Mouse (Mus musculus) CH12.LX (cell line): Measurements from ENCODE around the gene Cic.

Experiments used
- CTCF ChIP-seq, 2 experiments: IDR thresholded peaks in 1 of 2; conservative IDR thresholded peaks in 1 of 2; 2 replicates each; pipeline ENCODE4 v1.5.1; 2011 to 2012; ENCODE audit warnings: low read depth in 2 of 2, low read length in 2 of 2, improper control_type of control experiment in 1 of 2, inconsistent platforms in 1 of 2, mild to moderate bottlenecking in 1 of 2, moderate library complexity in 1 of 2
- ELF1 ChIP-seq: IDR thresholded peaks from 2 replicates; pipeline ENCODE4 v1.6.1; 2014; ENCODE audit warnings: low read depth, mild to moderate bottlenecking, inconsistent platforms, low read length, improper control_type of control experiment
- KAT2A ChIP-seq: IDR thresholded peaks from 2 replicates; pipeline ENCODE4 v1.6.1; 2012; ENCODE audit warnings: low read length, improper control_type of control experiment, inconsistent platforms; ENCODE audit not compliant: insufficient replicate concordance
- MAZ ChIP-seq: IDR thresholded peaks from 2 replicates; pipeline ENCODE4 v1.6.1; 2012; ENCODE audit warnings: low read depth, mild to moderate bottlenecking, inconsistent platforms, low read length, improper control_type of control experiment, moderate library complexity
- POLR2A ChIP-seq: IDR thresholded peaks from 2 replicates; pipeline ENCODE4 v1.6.1; 2011; ENCODE audit warnings: low read depth, mild to moderate bottlenecking, improper control_type of control experiment, low read length
- RAD21 ChIP-seq: IDR thresholded peaks from 2 replicates; pipeline ENCODE4 v1.6.1; 2011; ENCODE audit warnings: low read depth, mild to moderate bottlenecking, low read length, improper control_type of control experiment, moderate library complexity
- SIN3A ChIP-seq: IDR thresholded peaks from 2 replicates; pipeline ENCODE4 v1.6.1; 2012; ENCODE audit warnings: low read length, improper control_type of control experiment, inconsistent platforms
- TCF12 ChIP-seq: IDR thresholded peaks from 2 replicates; pipeline ENCODE4 v1.6.1; 2014; ENCODE audit warnings: low read depth, mild to moderate bottlenecking, inconsistent platforms, low read length, improper control_type of control experiment
- USF1 ChIP-seq: IDR thresholded peaks from 2 replicates; pipeline ENCODE4 v1.6.1; 2014; ENCODE audit warnings: low read depth, mild to moderate bottlenecking, inconsistent platforms, low read length, improper control_type of control experiment
- ZMIZ1 ChIP-seq: IDR thresholded peaks from 2 replicates; pipeline ENCODE4 v1.6.1; 2012; ENCODE audit warnings: low read depth, mild to moderate bottlenecking, inconsistent platforms, low read length, improper control_type of control experiment

DNA sequence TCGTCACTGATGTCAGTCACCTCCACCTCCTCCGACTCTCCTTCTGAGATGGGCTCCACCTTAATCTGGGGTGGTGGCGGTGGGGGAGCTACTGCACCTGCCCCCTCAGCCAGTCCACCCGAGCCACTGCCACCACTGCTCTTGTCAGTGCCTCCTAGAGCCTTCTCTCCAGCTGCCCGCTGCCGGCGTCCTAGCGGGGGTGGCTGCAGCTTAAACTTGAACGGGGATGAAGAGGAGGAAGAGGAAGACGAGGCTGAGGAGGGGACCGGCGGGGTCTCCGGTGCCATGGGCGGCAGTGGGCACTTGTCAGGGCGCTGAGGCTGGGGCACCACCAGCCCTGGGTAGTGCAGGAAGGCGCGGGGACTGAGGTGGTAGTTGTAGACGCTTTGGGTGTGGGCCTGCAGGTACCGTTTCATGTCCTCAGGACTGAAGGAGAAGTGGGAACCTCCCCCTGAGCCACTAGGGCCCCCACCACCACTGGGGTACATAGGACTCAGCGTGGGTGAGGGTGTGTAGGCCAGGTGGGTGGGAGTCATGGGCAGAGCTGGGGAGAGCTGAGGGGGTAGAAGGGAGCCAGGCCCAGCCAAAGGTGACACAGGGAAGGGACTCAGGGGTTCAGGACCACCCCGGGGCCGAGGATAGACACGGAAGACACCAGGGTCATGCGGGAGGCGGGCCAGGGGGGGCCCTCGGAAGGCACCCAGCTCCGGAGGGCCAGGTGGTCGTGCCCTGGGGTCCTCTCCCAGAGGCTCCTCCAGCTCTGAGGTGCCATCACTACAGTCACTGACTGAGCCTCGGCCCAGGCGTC, 22.7 kb upstream of the Cic start:
- TF ChIP-seq POLR2A (no peak), ELF1 (no peak), CTCF (conservative IDR thresholded peaks at IDR 0.05 in 1 of 2, IDR thresholded peaks at IDR 0.05 in 1 of 2; ENCODE audit: low read depth in 2 of 2, low read length in 2 of 2) (no peak), MAZ (no peak), SIN3A (no peak), RAD21 (no peak), TCF12 (no peak), USF1 (no peak), ZMIZ1 (no peak), KAT2A (no peak)
